Mouse (Mus musculus): ENCODE results near the gene Hoxc6.

Gene Hoxc6

GRCm38 (mm10) chr15:103038701-103039480 is 40.8 kb downstream of the Hoxc6 start:
- DNase-seq (ENCODE audit: low read depth, low spot score), result no peak

- no peak for DNase-seq (ENCODE audit: low read depth, low spot score)
Measured at GRCm38 (mm10) chr15:103039609-103040008, 41.6 kb downstream of the Hoxc6 start.

- no peak for DNase-seq (ENCODE audit: low read depth, low spot score)
Measured at GRCm38 (mm10) chr15:103040601-103041000, 42.5 kb downstream of the Hoxc6 start.

- no peak for DNase-seq (ENCODE audit: low read depth, low spot score)
Measured at GRCm38 (mm10) chr15:103041613-103042012, 43.6 kb downstream of the Hoxc6 start.

GRCm38 (mm10) chr15:103042209-103042608 is 44.2 kb downstream of the Hoxc6 start:
- no peak for DNase-seq (ENCODE audit: low read depth, low spot score)

GRCm38 (mm10) chr15:103051670-103052069 is 53.6 kb downstream of the Hoxc6 start:
- DNase-seq (ENCODE audit: low read depth, low spot score), result no peak

GRCm38 (mm10) chr15:103053210-103053609 is 55.2 kb downstream of the Hoxc6 start:
- DNase-seq (ENCODE audit: low read depth, low spot score), result no peak

GRCm38 (mm10) chr15:103056396-103056795 is 58.3 kb downstream of the Hoxc6 start:
- DNase-seq (ENCODE audit: low read depth, low spot score), result no peak

GRCm38 (mm10) chr15:103058715-103059114 is 60.7 kb downstream of the Hoxc6 start:
- no peak for DNase-seq (ENCODE audit: low read depth, low spot score)

GRCm38 (mm10) chr15:103059393-103059992 is 61.4 kb downstream of the Hoxc6 start:
- no peak for DNase-seq (ENCODE audit: low read depth, low spot score)

- DNase-seq (ENCODE audit: low read depth, low spot score), result no peak
Measured at GRCm38 (mm10) chr15:103060021-103060340, 61.9 kb downstream of the Hoxc6 start.

GRCm38 (mm10) chr15:103060341-103061130 is 62.5 kb downstream of the Hoxc6 start:
- DNase-seq (ENCODE audit: low read depth, low spot score), result no peak

GRCm38 (mm10) chr15:103061131-103061825 is 63.2 kb downstream of the Hoxc6 start:
- no peak for DNase-seq (ENCODE audit: low read depth, low spot score)

All from telencephalon, adult 2 months (tissue).